Mouse (Mus musculus) forebrain, embryonic 16.5 days (tissue): ENCODE measurements at regions not wholly inside any gene's neighbourhood (a gene's known extent, or its start where the extent isn't known, plus 50 kb on each side); places are given as distances from the start of the nearest gene placed in this dataset.

ENCODE experiments used
- ATAC-seq: fragments of 200-750 bp; cut with Nextera tagmentation; 2 replicates; pipeline ENCODE4 v1.8.0; 2017; ENCODE audit warnings: mild to moderate bottlenecking, moderate library complexity
- H3K27ac ChIP-seq: fragments of 300-500 bp; sonication (generic); 2 replicates; pipeline ENCODE4 v1.5.1; 2014; ENCODE audit warnings: low read length, control low read depth
- H3K27me3 ChIP-seq: fragments of 300-500 bp; sonication (generic); replicated peaks from 2 replicates; pipeline ENCODE4 v1.6.1; 2014; ENCODE audit warnings: low read length; ENCODE audit not compliant: control insufficient read depth, insufficient read depth
- H3K36me3 ChIP-seq: fragments of 300-500 bp; sonication (generic); 2 replicates; pipeline ENCODE4 v1.6.1; 2014; ENCODE audit not compliant: control insufficient read depth, insufficient read depth
- H3K4me1 ChIP-seq: fragments of 300-500 bp; sonication (generic); replicated peaks from 2 replicates; pipeline ENCODE4 v1.6.1; 2014; ENCODE audit warnings: low read length; ENCODE audit not compliant: control insufficient read depth, insufficient read depth
- H3K4me2 ChIP-seq: fragments of 300-500 bp; sonication (generic); 2 replicates; pipeline ENCODE4 v1.6.1; 2014; ENCODE audit warnings: mild to moderate bottlenecking, low read length, control low read depth
- H3K4me3 ChIP-seq: fragments of 300-500 bp; sonication (generic); replicated peaks from 2 replicates; pipeline ENCODE4 v1.5.1; 2014; ENCODE audit warnings: mild to moderate bottlenecking, low read length, control low read depth
- H3K9ac ChIP-seq: fragments of 300-500 bp; sonication (generic); replicated peaks from 2 replicates; pipeline ENCODE4 v1.6.1; 2014; ENCODE audit warnings: low read depth, low read length, control low read depth
- H3K9me3 ChIP-seq: fragments of 300-500 bp; sonication (generic); 2 replicates; pipeline ENCODE4 v1.6.1; 2016; ENCODE audit warnings: low read length; ENCODE audit not compliant: control insufficient read depth
- WGBS: fragments of 180-500 bp; shearing (Covaris S2); extraction: QIAGEN DNeasy Blood & Tissue Kit; methylation state at CpG from one replicate; pipeline ENCODE4 v1.1.7; 2014; 5-methylcytosine and 5-hydroxymethylcytosine counted together

- no peak for ATAC-seq
- no peaks in the 10 kb centered on the region for H3K27me3 ChIP-seq
- no peak overlapping the region for H3K9ac ChIP-seq
- H3K9me3 ChIP-seq = no peaks in the 10 kb centered on the region
- no peaks in the 10 kb centered on the region for H3K36me3 ChIP-seq
- no peaks in the 10 kb centered on the region for H3K4me1 ChIP-seq
- no peak overlapping the region for H3K4me2 ChIP-seq
- H3K4me3 ChIP-seq = no peak overlapping the region
- WGBS = 86% methylated on average over 3 of the region's 3 CpGs
- no peak overlapping the region for H3K27ac ChIP-seq
Measured at GRCm38 (mm10) chr2:133667055-133667395, 115.1 kb downstream of the Bmp2 start.

GRCm38 (mm10) chr2:133669821-133670220, 117.9 kb downstream of the Bmp2 start:
- H3K4me1 ChIP-seq = no peaks in the 10 kb centered on the region
- no peak overlapping the region for H3K27ac ChIP-seq
- H3K4me2 ChIP-seq = no peak overlapping the region
- no peaks in the 10 kb centered on the region for H3K9me3 ChIP-seq
- peak; percentile 88 for ATAC-seq
- H3K27me3 ChIP-seq = no peaks in the 10 kb centered on the region
- no peak overlapping the region for H3K4me3 ChIP-seq
- no peak overlapping the region for H3K9ac ChIP-seq
- no peaks in the 10 kb centered on the region for H3K36me3 ChIP-seq
- WGBS = 56% methylated on average over 2 of the region's 2 CpGs

DNA sequence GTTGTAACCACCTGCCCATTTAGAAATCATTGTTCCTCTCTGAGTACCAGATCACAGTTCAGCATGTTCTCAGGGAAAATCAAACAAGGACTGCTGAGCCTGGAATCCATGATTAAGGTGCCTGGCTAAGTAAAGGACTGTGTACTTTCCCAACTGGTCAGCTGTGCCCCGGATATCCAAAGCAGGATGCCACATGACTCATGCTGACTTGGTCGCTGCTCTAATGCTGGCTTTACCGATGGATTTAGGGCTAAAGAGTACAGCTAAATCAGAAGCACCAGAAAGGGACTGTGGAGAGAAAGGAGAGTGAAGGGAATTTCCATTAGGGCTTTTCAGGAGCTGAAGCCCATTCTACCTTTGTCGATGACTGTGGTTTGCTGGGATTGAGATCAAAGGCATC, 119.6 kb downstream of the Bmp2 start:
- H3K27me3 ChIP-seq = no peaks in the 10 kb centered on the region
- H3K36me3 ChIP-seq = no peaks in the 10 kb centered on the region
- no peak overlapping the region for H3K4me2 ChIP-seq
- H3K9ac ChIP-seq = no peak overlapping the region
- no peaks in the 10 kb centered on the region for H3K4me1 ChIP-seq
- H3K4me3 ChIP-seq = no peak overlapping the region
- no peak for ATAC-seq
- H3K27ac ChIP-seq = no peak overlapping the region
- no peaks in the 10 kb centered on the region for H3K9me3 ChIP-seq
- WGBS = 91% methylated on average over 4 of the region's 4 CpGs

DNA sequence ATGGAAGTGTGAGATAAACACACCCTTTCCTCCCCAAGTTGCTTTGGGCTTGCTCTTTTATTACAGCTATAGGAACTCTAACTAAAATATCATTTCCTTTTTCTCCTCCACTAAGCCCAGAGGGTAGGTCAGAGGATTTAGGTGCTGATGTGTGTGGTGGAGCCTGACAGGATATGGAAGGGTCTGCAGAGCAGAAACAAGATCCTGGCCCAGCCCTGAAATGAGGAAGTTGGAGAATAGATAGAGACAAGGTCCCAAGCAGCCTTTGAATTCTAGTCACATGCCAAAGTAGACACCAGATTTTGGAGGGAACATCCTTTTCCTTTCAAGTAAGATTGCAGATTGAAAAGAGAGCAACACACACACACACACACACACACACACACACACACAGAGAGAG, 132.4 kb downstream of the Bmp2 start:
- Histone ChIP-seq H3K4me1 (no peaks in the 10 kb centered on the region), H3K9me3 (no peaks in the 10 kb centered on the region), H3K4me3 (no peak overlapping the region), H3K27me3 (no peaks in the 10 kb centered on the region), H3K27ac (no peak overlapping the region), H3K9ac (no peak overlapping the region), H3K36me3 (no peaks in the 10 kb centered on the region), H3K4me2 (no peak overlapping the region)
- ATAC-seq = no peak

- H3K4me1 ChIP-seq = no peaks in the 10 kb centered on the region
- no peaks in the 10 kb centered on the region for H3K36me3 ChIP-seq
- ATAC-seq = no peak
- no peak overlapping the region for H3K4me2 ChIP-seq
- 83% methylated on average over 7 of the region's 7 CpGs for WGBS
- H3K9me3 ChIP-seq = no peaks in the 10 kb centered on the region
- no peak overlapping the region for H3K9ac ChIP-seq
- H3K27ac ChIP-seq = no peak overlapping the region
- no peak overlapping the region for H3K4me3 ChIP-seq
- H3K27me3 ChIP-seq = no peaks in the 10 kb centered on the region
Measured at GRCm38 (mm10) chr2:133688121-133688787, 136.3 kb downstream of the Bmp2 start.

GRCm38 (mm10) chr2:133688788-133689155, 136.8 kb downstream of the Bmp2 start:
- no peak for ATAC-seq
- Histone ChIP-seq H3K36me3 (no peaks in the 10 kb centered on the region), H3K9me3 (no peaks in the 10 kb centered on the region), H3K27ac (no peak overlapping the region), H3K4me1 (no peaks in the 10 kb centered on the region), H3K9ac (no peak overlapping the region), H3K27me3 (no peaks in the 10 kb centered on the region), H3K4me2 (no peak overlapping the region), H3K4me3 (no peak overlapping the region)
- 96% methylated on average over 3 of the region's 3 CpGs for WGBS

DNA sequence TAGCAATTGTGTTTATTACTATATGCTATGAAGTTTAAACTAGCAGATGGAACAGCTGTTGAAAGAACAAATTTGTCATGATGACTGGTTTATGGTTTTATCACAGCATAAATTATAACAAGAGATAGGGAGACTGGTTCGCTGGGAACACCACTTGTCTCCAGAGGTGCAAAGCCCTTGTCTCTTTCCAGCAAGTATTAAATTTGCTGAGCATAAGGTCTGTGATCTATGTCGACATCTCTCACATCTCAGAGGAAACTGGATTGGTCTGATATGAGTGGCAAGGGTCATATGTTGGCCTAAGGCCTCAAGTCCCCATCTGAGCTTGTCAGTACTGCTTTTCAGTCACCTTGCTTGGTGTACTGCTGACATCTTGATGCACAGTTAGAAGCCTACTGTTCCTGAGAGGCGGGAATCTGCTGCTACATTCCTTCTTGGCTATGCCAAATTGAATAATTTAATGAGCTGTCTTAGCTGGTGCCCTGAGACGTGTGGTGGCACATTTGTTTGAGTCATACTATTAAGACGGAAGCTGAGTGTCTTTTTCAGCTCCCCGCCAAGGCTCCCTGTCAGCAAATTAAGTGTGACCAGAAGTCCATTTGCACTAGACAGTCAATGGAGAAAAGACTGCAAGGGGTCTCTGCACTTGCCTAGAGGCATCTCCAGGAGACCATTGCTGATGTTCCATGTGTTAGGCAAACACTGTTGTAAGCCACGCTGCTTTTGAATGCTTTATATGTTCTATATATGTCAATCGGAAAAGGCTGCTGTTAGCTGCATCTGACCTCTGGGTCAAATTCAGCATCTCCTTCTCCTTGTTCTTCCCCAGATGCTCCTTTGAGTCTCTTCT, 157.0 kb downstream of the Bmp2 start:
- no peak overlapping the region for H3K4me3 ChIP-seq
- H3K27me3 ChIP-seq = no peaks in the 10 kb centered on the region
- no peaks in the 10 kb centered on the region for H3K36me3 ChIP-seq
- ATAC-seq = peak; percentile 38; the same call in 1 of the 2 replicates
- no peak overlapping the region for H3K4me2 ChIP-seq
- no peak overlapping the region for H3K9ac ChIP-seq
- no peaks in the 10 kb centered on the region for H3K4me1 ChIP-seq
- no peaks in the 10 kb centered on the region for H3K9me3 ChIP-seq
- 47% methylated on average over 8 of the region's 8 CpGs for WGBS
- no peak overlapping the region for H3K27ac ChIP-seq

DNA sequence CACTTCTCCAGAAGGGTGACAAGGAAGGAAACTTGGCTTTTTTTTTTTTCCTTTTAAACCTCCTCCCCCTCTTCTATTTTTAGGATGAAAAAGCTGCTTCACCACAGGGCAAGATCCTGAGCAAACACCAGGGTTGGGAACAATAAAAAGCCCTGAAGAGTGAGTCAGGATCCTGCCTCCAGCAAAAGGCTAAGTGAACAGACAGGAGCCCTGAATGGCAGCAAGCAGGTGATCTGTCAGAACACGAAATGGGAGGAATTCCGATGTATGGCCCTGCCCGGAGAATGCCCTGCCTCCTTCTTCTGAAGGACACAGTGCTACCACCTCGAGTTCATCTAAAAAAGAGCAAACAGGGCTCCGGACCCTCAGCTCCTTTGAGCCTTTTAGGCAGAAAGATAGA, 164.3 kb downstream of the Bmp2 start:
- H3K9me3 ChIP-seq = no peaks in the 10 kb centered on the region
- 55% methylated on average over 5 of the region's 5 CpGs for WGBS
- ATAC-seq = no peak
- no peaks in the 10 kb centered on the region for H3K4me1 ChIP-seq
- no peaks in the 10 kb centered on the region for H3K27me3 ChIP-seq
- H3K36me3 ChIP-seq = no peaks in the 10 kb centered on the region
- no peak overlapping the region for H3K4me3 ChIP-seq
- no peak overlapping the region for H3K4me2 ChIP-seq
- H3K9ac ChIP-seq = no peak overlapping the region
- no peak overlapping the region for H3K27ac ChIP-seq

DNA sequence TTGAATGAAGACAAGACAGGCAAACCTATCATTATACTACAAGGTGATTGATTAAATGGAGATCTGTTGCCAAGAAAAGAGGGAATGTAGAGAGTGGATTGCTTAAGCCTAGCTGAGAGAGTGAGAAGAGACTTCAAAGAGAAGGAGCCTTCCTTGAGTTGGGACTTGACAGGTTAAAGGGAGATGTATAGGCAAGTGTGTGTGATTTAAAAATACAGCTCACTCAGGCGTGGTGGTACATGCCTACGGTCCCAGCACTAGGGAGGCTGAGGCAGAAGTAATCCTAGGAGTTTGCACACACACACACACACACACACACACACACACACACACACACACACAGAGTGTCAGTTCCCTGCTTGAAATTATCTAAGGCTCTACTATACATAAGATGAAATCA, 165.1 kb downstream of the Bmp2 start:
- Histone ChIP-seq H3K36me3 (no peaks in the 10 kb centered on the region), H3K4me2 (no peak overlapping the region), H3K27me3 (no peaks in the 10 kb centered on the region), H3K4me3 (no peak overlapping the region), H3K9ac (no peak overlapping the region), H3K9me3 (no peaks in the 10 kb centered on the region), H3K27ac (no peak overlapping the region), H3K4me1 (no peaks in the 10 kb centered on the region)
- WGBS = 72% methylated on average over 2 of the region's 2 CpGs
- ATAC-seq = no peak
